Mouse (Mus musculus): ENCODE results near the gene Cuedc1.

DNA sequence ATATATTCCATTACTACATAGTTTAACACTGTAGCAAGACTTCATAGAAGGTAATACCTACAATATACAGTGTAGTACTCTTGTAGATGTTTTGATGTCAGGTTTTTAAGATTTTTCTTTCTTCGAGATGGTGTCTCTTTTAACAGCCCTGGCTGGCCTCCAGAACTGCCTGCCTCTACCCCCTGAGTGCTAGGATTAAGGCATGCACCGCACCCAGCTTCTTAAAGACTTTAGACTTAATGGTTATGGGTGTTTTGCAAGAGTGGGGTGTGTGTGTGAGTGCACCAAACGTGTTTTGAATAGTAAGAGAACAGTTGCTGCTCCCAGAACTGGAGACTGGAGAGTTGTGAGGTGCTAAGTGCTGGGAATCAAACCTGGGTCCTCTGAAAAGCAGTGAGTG lies 44.0 kb upstream of the Cuedc1 start:
- TF ChIP-seq EP300 (IDR thresholded peaks at IDR 0.05; ENCODE audit: insufficient read depth, low read depth, low read length): no peak
- TF ChIP-seq POLR2A (IDR thresholded peaks at IDR 0.05; ENCODE audit: insufficient read depth, low read length): no peak
- no peak for TF ChIP-seq CTCF (IDR thresholded peaks at IDR 0.05; ENCODE audit: low read depth, low read length)
